In genomic region chr16:29981543-29981942, GRCm38 (mm10) we compare ENCODE assay signal across 22 mouse cellular contexts.
DNase-seq lines count a peak whose midpoint lies in the region; ATAC-seq lines count a peak whose summit lies in the region.
"Had no signal": no experiment of that assay in that cellular context is flagged by ENCODE, and none has a peak within 500 bp of the region (broad histone marks: within the 10 kb centered on the region; RNA-seq: fewer than 3 reads in every experiment).

No protein-coding gene starts in this region.

- 91% methylated on average over 7 of the region's 7 CpGs for WGBS in midbrain, embryonic 11.5 days
- 91% methylated on average over 7 of the region's 7 CpGs for WGBS in midbrain, embryonic 16.5 days

- no peak overlapping the region for H3K4me3 ChIP-seq in midbrain, embryonic 11.5 days (ENCODE audit: low read depth, low read length)
- H3K4me3 ChIP-seq in midbrain, embryonic 16.5 days (ENCODE audit: low read depth, low read length), result no peak overlapping the region
- H3K4me3 ChIP-seq: embryonic facial prominence, embryonic 10.5 days; embryonic facial prominence, embryonic 12.5 days had no signal

- H3K9ac ChIP-seq in midbrain, embryonic 11.5 days (ENCODE audit: low read length), result no peak overlapping the region
- H3K9ac ChIP-seq in midbrain, embryonic 16.5 days (ENCODE audit: low read depth, low read length), result no peak overlapping the region
- H3K9ac ChIP-seq: embryonic facial prominence, embryonic 12.5 days had no signal

- H3K27me3 ChIP-seq in midbrain, embryonic 11.5 days (ENCODE audit: control insufficient read depth, insufficient read depth, low read length), result no peaks in the 10 kb centered on the region
- H3K27me3 ChIP-seq in midbrain, embryonic 16.5 days (ENCODE audit: control insufficient read depth, insufficient read depth, low read depth, low read length), result no peaks in the 10 kb centered on the region
- H3K27me3 ChIP-seq: embryonic facial prominence, embryonic 12.5 days; Patski had no signal

- H3K27ac ChIP-seq in midbrain, embryonic 11.5 days (ENCODE audit: low read depth, low read length), result no peak overlapping the region
- no peak overlapping the region for H3K27ac ChIP-seq in midbrain, embryonic 16.5 days (ENCODE audit: low read length)
- H3K27ac ChIP-seq: embryonic facial prominence, embryonic 10.5 days; embryonic facial prominence, embryonic 12.5 days had no signal

- no peak for ATAC-seq in midbrain, embryonic 11.5 days (ENCODE audit: low FRiP score)
- no peak for ATAC-seq in midbrain, embryonic 16.5 days
- ATAC-seq: activated CD4-positive, CD25-positive, alpha-beta regulatory T cell, adult 4 months; CD4-positive, CD25-positive, alpha-beta regulatory T cell, adult 4 months; forebrain, embryonic 14.5 days; forebrain, embryonic 16.5 days; Patski had no signal

- peak; percentile 10 for DNase-seq in midbrain, embryonic 11.5 days (ENCODE audit: low spot score, missing footprints)
- peak; percentile 36 for DNase-seq in R1 (ENCODE audit: low read depth, low spot score)
- DNase-seq in frontal cortex, postnatal 25 days (ENCODE audit: low spot score in 2 of 2), result no peak
- DNase-seq in heart, adult 18-20 months, result no peak
- DNase-seq: adrenal gland, adult 8-10 months; adrenal gland, postnatal 14 days; adrenal gland, postnatal 36 days; B cell, adult 2 months; cerebellum, adult 11-12 months; cerebellum, adult 2 months; cerebellum, adult 9-10 months; cerebellum, postnatal 10 days; cerebellum, postnatal 25 days had no signal

- H3K9me3 ChIP-seq in midbrain, embryonic 11.5 days (ENCODE audit: control insufficient read depth, low read length), result no peaks in the 10 kb centered on the region
- no peaks in the 10 kb centered on the region for H3K9me3 ChIP-seq in midbrain, embryonic 16.5 days (replicated peaks; ENCODE audit: control insufficient read depth, low read length, poor library complexity, severe bottlenecking)
- H3K9me3 ChIP-seq: embryonic facial prominence, embryonic 10.5 days; embryonic facial prominence, embryonic 12.5 days; G1E had no signal

- no peaks in the 10 kb centered on the region for H3K4me1 ChIP-seq in midbrain, embryonic 11.5 days (ENCODE audit: control insufficient read depth, insufficient read depth, low read length)
- H3K4me1 ChIP-seq in midbrain, embryonic 16.5 days (ENCODE audit: control insufficient read depth, insufficient read depth, low read length), result no peaks in the 10 kb centered on the region

- no peaks in the 10 kb centered on the region for H3K36me3 ChIP-seq in midbrain, embryonic 11.5 days (ENCODE audit: control insufficient read depth, insufficient read depth, low read length)
- no peaks in the 10 kb centered on the region for H3K36me3 ChIP-seq in midbrain, embryonic 16.5 days (ENCODE audit: control insufficient read depth, insufficient read depth, low read length)
- H3K36me3 ChIP-seq: embryonic facial prominence, embryonic 10.5 days; embryonic facial prominence, embryonic 12.5 days; G1E had no signal

- no peak overlapping the region for H3K4me2 ChIP-seq in midbrain, embryonic 11.5 days
- no peak overlapping the region for H3K4me2 ChIP-seq in midbrain, embryonic 16.5 days (ENCODE audit: low read length)
- H3K4me2 ChIP-seq: embryonic facial prominence, embryonic 12.5 days had no signal

Comparison
In these comparisons a context has a peak if more than half of its experiments do, and no peak if none do; other contexts are left out.
1. DNase-seq: peak in midbrain, embryonic 11.5 days (single experiment) and R1 (single experiment); none in frontal cortex, postnatal 25 days (0 of 2) and heart, adult 18-20 months (0 of 2).